Mouse (Mus musculus): ENCODE results near the gene Sufu. TPM values are rescaled to one million over a fixed set of nuclear protein-coding genes. Genes with fewer than 3 reads are reported as not detected.
A peak's percentile ranks its signal among the peaks of the same experiment; 100 is the strongest.

Gene Sufu
- total and polyA plus RNA-seq, 2 experiments from 2014 or later: 17.2 to 21.4 TPM

- 71% methylated on average over 6 of the region's 6 CpGs for WGBS
- H3K9ac ChIP-seq (replicated peaks; ENCODE audit: low read length): no peak overlapping the region
- H3K4me2 ChIP-seq (ENCODE audit: low read depth, low read length): no peak overlapping the region
- no peak overlapping the region for H3K27ac ChIP-seq
- H3K4me3 ChIP-seq (ENCODE audit: low read length): no peak overlapping the region
- peaks cover 1% of the 10 kb centered on the region; the same call in 1 of the 2 replicates for H3K36me3 ChIP-seq (ENCODE audit: insufficient read depth, low read length)
- ATAC-seq (no peak), DNase-seq (ENCODE audit: low spot score) (no peak)
- no peak for TF ChIP-seq CTCF (IDR thresholded peaks at IDR 0.05; ENCODE audit: low read depth)
- peaks cover 4% of the 10 kb centered on the region for H3K4me1 ChIP-seq (ENCODE audit: insufficient read depth, low read length)
- no peaks in the 10 kb centered on the region for H3K27me3 ChIP-seq (ENCODE audit: insufficient read depth, low read length)
- no peaks in the 10 kb centered on the region for H3K9me3 ChIP-seq (ENCODE audit: low read length)
These were observed 69.5 kb downstream of the Sufu start for GRCm38 (mm10) chr19:46466160-46466559.

- no peaks in the 10 kb centered on the region for H3K36me3 ChIP-seq (ENCODE audit: insufficient read depth, low read length)
- H3K4me2 ChIP-seq (ENCODE audit: low read depth, low read length): no peak overlapping the region
- H3K4me3 ChIP-seq (ENCODE audit: low read length): no peak overlapping the region
- peaks cover 13% of the 10 kb centered on the region for H3K4me1 ChIP-seq (ENCODE audit: insufficient read depth, low read length)
- 69% methylated on average over 3 of the region's 3 CpGs for WGBS
- DNase-seq (ENCODE audit: low spot score) (no peak), ATAC-seq (no peak)
- H3K9ac ChIP-seq (replicated peaks; ENCODE audit: low read length): no peak overlapping the region
- no peak overlapping the region for H3K27ac ChIP-seq
- H3K9me3 ChIP-seq (ENCODE audit: low read length): no peaks in the 10 kb centered on the region
- H3K27me3 ChIP-seq (ENCODE audit: insufficient read depth, low read length): no peaks in the 10 kb centered on the region
- TF ChIP-seq CTCF (IDR thresholded peaks at IDR 0.05; ENCODE audit: low read depth): no peak
These were observed 70.4 kb downstream of the Sufu start for GRCm38 (mm10) chr19:46467051-46467503.

GRCm38 (mm10) chr19:46470364-46471240 is 73.9 kb downstream of the Sufu start:
- Histone ChIP-seq H3K4me3 (ENCODE audit: low read length) (no peak overlapping the region), H3K36me3 (ENCODE audit: insufficient read depth, low read length) (peaks cover 11% of the 10 kb centered on the region), H3K9ac (replicated peaks; ENCODE audit: low read length) (0 out of 2 replicates have a peak overlapping the region, but pooled peaks have one; percentile 9), H3K27me3 (ENCODE audit: insufficient read depth, low read length) (no peaks in the 10 kb centered on the region), H3K4me2 (ENCODE audit: low read depth, low read length) (no peak overlapping the region), H3K9me3 (ENCODE audit: low read length) (no peaks in the 10 kb centered on the region), H3K27ac (peak overlapping the region; percentile 86), H3K4me1 (ENCODE audit: insufficient read depth, low read length) (peaks cover 13% of the 10 kb centered on the region)
- ATAC-seq (peak; percentile 76), DNase-seq (ENCODE audit: low spot score) (peak; percentile 58)
- no peak for TF ChIP-seq CTCF (IDR thresholded peaks at IDR 0.05; ENCODE audit: low read depth)
- WGBS: 13% methylated on average over 17 of the region's 17 CpGs

- H3K36me3 ChIP-seq (ENCODE audit: insufficient read depth, low read length): peaks cover 11% of the 10 kb centered on the region
- TF ChIP-seq CTCF (IDR thresholded peaks at IDR 0.05; ENCODE audit: low read depth): no peak
- H3K9ac ChIP-seq (replicated peaks; ENCODE audit: low read length): peak overlapping the region; percentile 9; the same call in 1 of the 2 replicates
- no peaks in the 10 kb centered on the region for H3K27me3 ChIP-seq (ENCODE audit: insufficient read depth, low read length)
- H3K9me3 ChIP-seq (ENCODE audit: low read length): no peaks in the 10 kb centered on the region
- WGBS: 14% methylated on average over 10 of the region's 10 CpGs
- no peak overlapping the region for H3K4me3 ChIP-seq (ENCODE audit: low read length)
- H3K4me2 ChIP-seq (ENCODE audit: low read depth, low read length): no peak overlapping the region
- peak overlapping the region; percentile 86 for H3K27ac ChIP-seq
- DNase-seq (ENCODE audit: low spot score): peak; percentile 74
- peaks cover 13% of the 10 kb centered on the region for H3K4me1 ChIP-seq (ENCODE audit: insufficient read depth, low read length)
- ATAC-seq: peak; percentile 79
These were observed 74.8 kb downstream of the Sufu start for GRCm38 (mm10) chr19:46471324-46472093.

- H3K4me1 ChIP-seq (ENCODE audit: insufficient read depth, low read length): peaks cover 10% of the 10 kb centered on the region
- DNase-seq (ENCODE audit: low spot score) (peak; percentile 31), ATAC-seq (peak; percentile 58; the same call in 1 of the 2 replicates)
- peak overlapping the region; percentile 48; the same call in 1 of the 2 replicates for H3K27ac ChIP-seq
- TF ChIP-seq CTCF (IDR thresholded peaks at IDR 0.05; ENCODE audit: low read depth): no peak
- H3K9ac ChIP-seq (replicated peaks; ENCODE audit: low read length): no peak overlapping the region
- no peaks in the 10 kb centered on the region for H3K9me3 ChIP-seq (ENCODE audit: low read length)
- no peak overlapping the region for H3K4me3 ChIP-seq (ENCODE audit: low read length)
- peaks cover 11% of the 10 kb centered on the region for H3K36me3 ChIP-seq (ENCODE audit: insufficient read depth, low read length)
- no peak overlapping the region for H3K4me2 ChIP-seq (ENCODE audit: low read depth, low read length)
- WGBS: 23% methylated on average over 10 of the region's 10 CpGs
- H3K27me3 ChIP-seq (ENCODE audit: insufficient read depth, low read length): no peaks in the 10 kb centered on the region
These were observed 80.7 kb downstream of the Sufu start for GRCm38 (mm10) chr19:46477432-46477845.

GRCm38 (mm10) chr19:46478242-46478641 is 81.5 kb downstream of the Sufu start:
- H3K9me3 ChIP-seq (ENCODE audit: low read length): no peaks in the 10 kb centered on the region
- H3K4me2 ChIP-seq (ENCODE audit: low read depth, low read length): no peak overlapping the region
- DNase-seq (ENCODE audit: low spot score) (no peak), ATAC-seq (no peak)
- no peak overlapping the region for H3K4me3 ChIP-seq (ENCODE audit: low read length)
- no peak for TF ChIP-seq CTCF (IDR thresholded peaks at IDR 0.05; ENCODE audit: low read depth)
- WGBS: 64% methylated on average over 4 of the region's 4 CpGs
- peak overlapping the region; percentile 48; the same call in 1 of the 2 replicates for H3K27ac ChIP-seq
- peaks cover 15% of the 10 kb centered on the region for H3K4me1 ChIP-seq (ENCODE audit: insufficient read depth, low read length)
- H3K9ac ChIP-seq (replicated peaks; ENCODE audit: low read length): no peak overlapping the region
- H3K27me3 ChIP-seq (ENCODE audit: insufficient read depth, low read length): no peaks in the 10 kb centered on the region
- peaks cover 11% of the 10 kb centered on the region for H3K36me3 ChIP-seq (ENCODE audit: insufficient read depth, low read length)
